8 mouse cellular contexts compared by ENCODE assay signal in genomic region chr2:128284822-128285421, GRCm38 (mm10).
DNase-seq lines count a peak whose midpoint lies in the region; ATAC-seq and TF ChIP-seq lines count a peak whose summit lies in the region.

No protein-coding gene starts in this region.

- intact Hi-C loops in heart, adult 2 months (cut with DNase I) = loop anchor here (1.0 to 5.0 kb wide), 2 partner anchors 24 to 37 kb away; no protein-coding TSS in a partner anchor

- no peaks in the 10 kb centered on the region for H3K79me2 ChIP-seq in heart, adult 2 months (replicated peaks; ENCODE audit: control insufficient read depth, insufficient read depth, low read length)

- 67% methylated on average over 7 of the region's 7 CpGs for WGBS in hindbrain, embryonic 13.5 days
- WGBS in hindbrain, embryonic 12.5 days = 78% methylated on average over 7 of the region's 7 CpGs
- WGBS in heart, adult 2 months = 12% methylated on average over 7 of the region's 7 CpGs
- 53% methylated on average over 7 of the region's 7 CpGs for WGBS in kidney, embryonic 15.5 days
- WGBS in limb, embryonic 15.5 days = 35% methylated on average over 7 of the region's 7 CpGs

- H3K27ac ChIP-seq in hindbrain, embryonic 13.5 days = no peak overlapping the region
- H3K27ac ChIP-seq in hindbrain, embryonic 12.5 days = no peak overlapping the region
- H3K27ac ChIP-seq in heart, adult 2 months = no peak overlapping the region
- no peak overlapping the region for H3K27ac ChIP-seq in kidney, embryonic 15.5 days
- peak overlapping the region; percentile 38; the same call in 1 of the 2 replicates for H3K27ac ChIP-seq in limb, embryonic 15.5 days

- peak; percentile 33 for TF ChIP-seq CTCF in heart, adult 2 months (IDR thresholded peaks at IDR 0.05)

- TF ChIP-seq EP300 in heart, adult 2 months (IDR thresholded peaks at IDR 0.05; ENCODE audit: insufficient read depth, low read depth, low read length) = no peak

- no peak for TF ChIP-seq POLR2A in heart, adult 2 months (IDR thresholded peaks at IDR 0.05; ENCODE audit: insufficient read depth, low read depth, low read length)

- H3K36me3 ChIP-seq in hindbrain, embryonic 13.5 days = no peaks in the 10 kb centered on the region
- no peaks in the 10 kb centered on the region for H3K36me3 ChIP-seq in hindbrain, embryonic 12.5 days
- no peaks in the 10 kb centered on the region for H3K36me3 ChIP-seq in heart, adult 2 months (ENCODE audit: control insufficient read depth, insufficient read depth, low read length)
- H3K36me3 ChIP-seq in kidney, embryonic 15.5 days = no peaks in the 10 kb centered on the region
- no peaks in the 10 kb centered on the region for H3K36me3 ChIP-seq in limb, embryonic 15.5 days

- H3K4me2 ChIP-seq in hindbrain, embryonic 13.5 days = no peak overlapping the region
- H3K4me2 ChIP-seq in hindbrain, embryonic 12.5 days (replicated peaks) = no peak overlapping the region
- H3K4me2 ChIP-seq in kidney, embryonic 15.5 days = no peak overlapping the region
- no peak overlapping the region for H3K4me2 ChIP-seq in limb, embryonic 15.5 days

- H3K9ac ChIP-seq in hindbrain, embryonic 13.5 days = no peak overlapping the region
- H3K9ac ChIP-seq in hindbrain, embryonic 12.5 days = no peak overlapping the region
- no peak overlapping the region for H3K9ac ChIP-seq in heart, adult 2 months (ENCODE audit: low read depth, low read length)
- no peak overlapping the region for H3K9ac ChIP-seq in kidney, embryonic 15.5 days
- H3K9ac ChIP-seq in limb, embryonic 15.5 days = no peak overlapping the region

- peaks cover 38% of the 10 kb centered on the region for H3K4me1 ChIP-seq in hindbrain, embryonic 13.5 days (replicated peaks)
- H3K4me1 ChIP-seq in hindbrain, embryonic 12.5 days = peaks cover 20% of the 10 kb centered on the region
- peaks cover 9% of the 10 kb centered on the region for H3K4me1 ChIP-seq in heart, adult 2 months (ENCODE audit: control insufficient read depth, insufficient read depth, low read length)
- peaks cover 20% of the 10 kb centered on the region for H3K4me1 ChIP-seq in kidney, embryonic 15.5 days
- peaks cover 13% of the 10 kb centered on the region for H3K4me1 ChIP-seq in limb, embryonic 15.5 days

- DNase-seq in cerebellum, postnatal 14 days = peak; percentile 72 to 79
- DNase-seq in heart, adult 2 months = peak; percentile 91
- DNase-seq in ovary, postnatal 10 days (ENCODE audit: low spot score) = peak; percentile 78

- peak; percentile 41; the same call in 1 of the 2 replicates for ATAC-seq in hindbrain, embryonic 13.5 days (ENCODE audit: low FRiP score)
- ATAC-seq in hindbrain, embryonic 12.5 days (ENCODE audit: low FRiP score) = no peak
- peak; percentile 72 for ATAC-seq in kidney, embryonic 15.5 days (replicated peaks; ENCODE audit: low FRiP score)
- ATAC-seq in limb, embryonic 15.5 days (ENCODE audit: insufficient number of reproducible peaks, low FRiP score, low TSS enrichment, low read depth) = peak; percentile 66
- ATAC-seq in erythroid progenitor cell, adult 5-6 weeks (replicated peaks; ENCODE audit: low FRiP score, poor library complexity, severe bottlenecking) = no peak

- H3K27me3 ChIP-seq in hindbrain, embryonic 13.5 days = no peaks in the 10 kb centered on the region
- H3K27me3 ChIP-seq in hindbrain, embryonic 12.5 days = no peaks in the 10 kb centered on the region
- H3K27me3 ChIP-seq in heart, adult 2 months (ENCODE audit: control insufficient read depth, insufficient read depth, low read length) = no peaks in the 10 kb centered on the region
- H3K27me3 ChIP-seq in kidney, embryonic 15.5 days = no peaks in the 10 kb centered on the region
- H3K27me3 ChIP-seq in limb, embryonic 15.5 days = no peaks in the 10 kb centered on the region

- H3K9me3 ChIP-seq in hindbrain, embryonic 13.5 days = no peaks in the 10 kb centered on the region
- no peaks in the 10 kb centered on the region for H3K9me3 ChIP-seq in hindbrain, embryonic 12.5 days (replicated peaks)
- no peaks in the 10 kb centered on the region for H3K9me3 ChIP-seq in kidney, embryonic 15.5 days (replicated peaks)
- H3K9me3 ChIP-seq in limb, embryonic 15.5 days = no peaks in the 10 kb centered on the region

- no peak overlapping the region for H3K4me3 ChIP-seq in hindbrain, embryonic 13.5 days
- no peak overlapping the region for H3K4me3 ChIP-seq in hindbrain, embryonic 12.5 days
- no peak overlapping the region for H3K4me3 ChIP-seq in heart, adult 2 months
- H3K4me3 ChIP-seq in kidney, embryonic 15.5 days (replicated peaks) = no peak overlapping the region
- no peak overlapping the region for H3K4me3 ChIP-seq in limb, embryonic 15.5 days

Comparison
In these comparisons a context has a peak if more than half of its experiments do, and no peak if none do; other contexts are left out.
1. ATAC-seq: peak in hindbrain, embryonic 13.5 days (single experiment), kidney, embryonic 15.5 days (single experiment) and limb, embryonic 15.5 days (single experiment); none in hindbrain, embryonic 12.5 days (single experiment) and erythroid progenitor cell, adult 5-6 weeks (single experiment).
2. Peak in every context shown above with its lines, with median percentiles within 50 percentile points of each other: DNase-seq.